Mouse (Mus musculus) lung, postnatal 14 days (tissue): ENCODE measurements around the gene Smarca4.
"Not testable (repeated sequence)": the region's sequence is repeated elsewhere in the genome, so short reads cannot be mapped to it uniquely, and the experiment has no call there.

Source experiments
- DNase-seq: peaks from one replicate; pipeline ENCODE4 v3.0.0; 2021

Gene Smarca4

GRCm38 (mm10) chr9:21615617-21616231 lies at the start of gene Smarca4:
TSS of gene Smarca4 (plus strand) at chr9:21616169.
- peak; percentile 99 for DNase-seq

- DNase-seq, result no peak
Measured at GRCm38 (mm10) chr9:21566538-21566937, 49.4 kb upstream of the Smarca4 start.

GRCm38 (mm10) chr9:21567051-21567450 lies 48.9 kb upstream of the Smarca4 start:
- DNase-seq, result no peak

GRCm38 (mm10) chr9:21568657-21569255 lies 47.2 kb upstream of the Smarca4 start:
- no peak for DNase-seq

GRCm38 (mm10) chr9:21574012-21574801 lies 41.8 kb upstream of the Smarca4 start:
- DNase-seq, result no peak

- no peak for DNase-seq
Measured at GRCm38 (mm10) chr9:21575253-21575652, 40.7 kb upstream of the Smarca4 start.

- no peak for DNase-seq
Measured at GRCm38 (mm10) chr9:21576286-21576685, 39.7 kb upstream of the Smarca4 start.

- no peak for DNase-seq
Measured at GRCm38 (mm10) chr9:21578226-21578625, 37.7 kb upstream of the Smarca4 start.

GRCm38 (mm10) chr9:21585401-21585800 lies 30.6 kb upstream of the Smarca4 start:
- no peak for DNase-seq

- DNase-seq, result no peak
Measured at GRCm38 (mm10) chr9:21587678-21588349, 28.2 kb upstream of the Smarca4 start.

GRCm38 (mm10) chr9:21588350-21588749 lies 27.6 kb upstream of the Smarca4 start:
- no peak for DNase-seq

- no peak for DNase-seq
Measured at GRCm38 (mm10) chr9:21589538-21589937, 26.4 kb upstream of the Smarca4 start.

GRCm38 (mm10) chr9:21591127-21591830 lies 24.7 kb upstream of the Smarca4 start:
- DNase-seq, result no peak

GRCm38 (mm10) chr9:21591831-21592702 lies 23.9 kb upstream of the Smarca4 start:
- no peak for DNase-seq

- DNase-seq, result peak; percentile 91
Measured at GRCm38 (mm10) chr9:21592703-21593121, 23.3 kb upstream of the Smarca4 start, which contains the start of the genes Timm29 and Yipf2. TSS of gene Timm29 (plus strand) at chr9:21592722. TSS of gene Yipf2 (minus strand) at chr9:21592828.

- peak; percentile 33 for DNase-seq
Measured at GRCm38 (mm10) chr9:21593122-21593721, 22.7 kb upstream of the Smarca4 start.

GRCm38 (mm10) chr9:21594350-21594749 lies 21.6 kb upstream of the Smarca4 start:
- not testable (repeated sequence) for DNase-seq

- no peak for DNase-seq
Measured at GRCm38 (mm10) chr9:21594838-21595237, 21.1 kb upstream of the Smarca4 start.

GRCm38 (mm10) chr9:21598198-21598597 lies 17.8 kb upstream of the Smarca4 start:
- peak; percentile 10 for DNase-seq

- DNase-seq, result no peak
Measured at GRCm38 (mm10) chr9:21600186-21600585, 15.8 kb upstream of the Smarca4 start.

- no peak for DNase-seq
Measured at GRCm38 (mm10) chr9:21601073-21601472, 14.9 kb upstream of the Smarca4 start.
